ENCODE assay signal across 8 mouse cellular contexts in the genomic region with DNA sequence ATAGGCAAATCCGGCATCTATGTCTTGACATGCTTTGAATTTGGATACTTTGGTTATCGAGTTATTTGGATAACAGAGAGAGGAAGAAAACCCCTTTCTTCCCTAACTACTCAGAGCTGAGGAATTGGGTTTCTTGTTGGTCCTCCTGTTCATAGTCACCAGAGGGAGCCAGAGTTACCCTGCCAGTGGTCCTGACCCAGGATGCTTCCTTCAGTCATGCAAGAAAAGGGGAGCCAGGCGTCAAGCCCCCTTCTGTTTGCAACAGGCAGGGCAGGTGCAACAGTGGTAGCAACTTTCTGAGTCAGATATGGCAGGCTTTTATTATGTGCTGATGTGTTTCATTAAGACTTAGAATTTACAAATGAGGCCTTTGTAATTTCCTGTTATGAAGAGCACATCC.
DNase-seq lines count a peak whose midpoint lies in the region; ATAC-seq and TF ChIP-seq lines count a peak whose summit lies in the region.

No protein-coding gene starts in this region.

- 0 out of 2 replicates have a peak, but pooled peaks have one; percentile 47 for ATAC-seq in lung, embryonic 14.5 days (ENCODE audit: insufficient read depth)
- peak; percentile 54; the same call in 1 of the 2 replicates for ATAC-seq in hindbrain, embryonic 12.5 days (ENCODE audit: low FRiP score)

- no peak overlapping the region for H3ac ChIP-seq in myocyte (ENCODE audit: control insufficient read depth, insufficient read length)

- no peak overlapping the region for H3K4me3 ChIP-seq in lung, embryonic 14.5 days (ENCODE audit: low read depth, low read length)
- no peak overlapping the region for H3K4me3 ChIP-seq in hindbrain, embryonic 12.5 days
- no peak overlapping the region for H3K4me3 ChIP-seq in myocyte

- TF ChIP-seq POLR2A in brain, embryonic 14.5 days (IDR thresholded peaks at IDR 0.05; ENCODE audit: borderline replicate concordance, extremely low read depth, insufficient read depth, insufficient read length, poor library complexity, severe bottlenecking): no peak
- TF ChIP-seq POLR2A in myocyte (IDR thresholded peaks at IDR 0.05; ENCODE audit: insufficient read length, low read depth): no peak

- H3K9ac ChIP-seq in lung, embryonic 14.5 days: no peak overlapping the region
- H3K9ac ChIP-seq in hindbrain, embryonic 12.5 days: no peak overlapping the region

- H3K27me3 ChIP-seq in lung, embryonic 14.5 days (ENCODE audit: insufficient read depth, low read length): no peaks in the 10 kb centered on the region
- no peaks in the 10 kb centered on the region for H3K27me3 ChIP-seq in hindbrain, embryonic 12.5 days
- no peaks in the 10 kb centered on the region for H3K27me3 ChIP-seq in myocyte (ENCODE audit: control insufficient read depth, insufficient read depth, insufficient read length)

- no peak overlapping the region for H3K27ac ChIP-seq in lung, embryonic 14.5 days (ENCODE audit: low read depth)
- no peak overlapping the region for H3K27ac ChIP-seq in hindbrain, embryonic 12.5 days

- H3K79me2 ChIP-seq in myocyte (ENCODE audit: control insufficient read depth, insufficient read depth): no peaks in the 10 kb centered on the region

- peak; percentile 41 for DNase-seq in adrenal gland, postnatal 14 days
- DNase-seq in adrenal gland, adult 8-10 months: no peak
- peak; percentile 68 for DNase-seq in lung, embryonic 14.5 days
- DNase-seq in lung, postnatal 14 days: no peak
- peak; percentile 74 for DNase-seq in brain, embryonic 14.5 days (ENCODE audit: low read depth)
- DNase-seq in gastrocnemius, postnatal 25 days: no peak

- no peak overlapping the region for H3K4me2 ChIP-seq in lung, embryonic 14.5 days
- H3K4me2 ChIP-seq in hindbrain, embryonic 12.5 days (replicated peaks): no peak overlapping the region
- peak overlapping the region; percentile 18 for H3K4me2 ChIP-seq in myocyte (ENCODE audit: low read depth)

- WGBS in lung, embryonic 14.5 days: 26% methylated on average over 3 of the region's 3 CpGs
- 33% methylated on average over 3 of the region's 3 CpGs for WGBS in hindbrain, embryonic 12.5 days

- H3K4me1 ChIP-seq in lung, embryonic 14.5 days (ENCODE audit: insufficient read depth): no peaks in the 10 kb centered on the region
- no peaks in the 10 kb centered on the region for H3K4me1 ChIP-seq in hindbrain, embryonic 12.5 days

- peak; percentile 71 for TF ChIP-seq CTCF in lung, embryonic 14.5 days (IDR thresholded peaks at IDR 0.05; ENCODE audit: low read depth)
- TF ChIP-seq CTCF in brain, embryonic 14.5 days (IDR thresholded peaks at IDR 0.05; ENCODE audit: borderline replicate concordance, extremely low read depth, insufficient read depth, insufficient read length): peak; percentile 70; the same call in 1 of the 2 replicates

- H3K36me3 ChIP-seq in lung, embryonic 14.5 days (ENCODE audit: insufficient read depth): no peaks in the 10 kb centered on the region
- H3K36me3 ChIP-seq in hindbrain, embryonic 12.5 days: no peaks in the 10 kb centered on the region
- H3K36me3 ChIP-seq in myocyte (ENCODE audit: control insufficient read depth, insufficient read depth): no peaks in the 10 kb centered on the region

- H3K9me3 ChIP-seq in lung, embryonic 14.5 days (ENCODE audit: low read depth, low read length): no peaks in the 10 kb centered on the region
- no peaks in the 10 kb centered on the region for H3K9me3 ChIP-seq in hindbrain, embryonic 12.5 days (replicated peaks)

TF ChIP-seq in myocyte, 11 proteins besides CTCF, POLR2A, EP300 and RAD21:
- no peak for TF ChIP-seq MAX (IDR thresholded peaks at IDR 0.05; ENCODE audit: low read depth)
- no peak for TF ChIP-seq USF1 (IDR thresholded peaks at IDR 0.05; ENCODE audit: low read depth)
- no peak for TF ChIP-seq REST (IDR thresholded peaks at IDR 0.05; ENCODE audit: insufficient read depth, insufficient read length)
- no peak for TF ChIP-seq TCF3 (IDR thresholded peaks at IDR 0.05; ENCODE audit: insufficient read length, low read depth)
- no peak for TF ChIP-seq MYOD1 (IDR thresholded peaks at IDR 0.05; ENCODE audit: control insufficient read depth in 1 of 3, insufficient read length in 2 of 3, low read depth in 2 of 3)
- TF ChIP-seq POLR2AphosphoS2 (IDR thresholded peaks at IDR 0.05; ENCODE audit: insufficient read length, low read depth): no peak
- TF ChIP-seq CEBPB (IDR thresholded peaks at IDR 0.05; ENCODE audit: insufficient read depth, poor library complexity, severe bottlenecking): no peak
- no peak for TF ChIP-seq MYOG (IDR thresholded peaks at IDR 0.05; ENCODE audit: control insufficient read depth in 1 of 3, insufficient read depth in 1 of 3, insufficient read length in 2 of 3, low read depth in 2 of 3)
- TF ChIP-seq E2F4 (IDR thresholded peaks at IDR 0.05; ENCODE audit: insufficient read depth): no peak
- no peak for TF ChIP-seq SRF (IDR thresholded peaks at IDR 0.05; ENCODE audit: control insufficient read depth, insufficient read length, low read depth)
- no peak for TF ChIP-seq TCF12 (IDR thresholded peaks at IDR 0.05; ENCODE audit: insufficient read depth, poor library complexity, severe bottlenecking)

Comparison
In these comparisons a context has a peak if more than half of its experiments do, and no peak if none do; other contexts are left out.
1. DNase-seq: peak in adrenal gland, postnatal 14 days (single experiment), lung, embryonic 14.5 days (single experiment) and brain, embryonic 14.5 days (single experiment); none in adrenal gland, adult 8-10 months (single experiment), lung, postnatal 14 days (single experiment) and gastrocnemius, postnatal 25 days (single experiment).